Mouse (Mus musculus) erythroid progenitor cell, adult 5-6 weeks (primary cell): ENCODE measurements around the gene Tmem30c. TPM values are rescaled to one million over a fixed set of nuclear protein-coding genes. Genes with fewer than 3 reads are reported as not detected.

ENCODE experiments used
- ATAC-seq: replicated peaks from 2 replicates; pipeline ENCODE4 v1.8.0; 2016; ENCODE audit warnings: moderate number of reproducible peaks, mild to moderate bottlenecking, moderate TSS enrichment, inconsistent platforms; ENCODE audit not compliant: poor library complexity, low FRiP score, severe bottlenecking
- total RNA-seq, 2 experiments: library from RNA; stranded (forward) in 1 of 2; stranded (reverse) in 1 of 2; fragments of 150-400 nt in 1 of 2; fragments of 186-747, 209-891 nt in 1 of 2; gene quantifications; 2 replicates each; pipeline versions ENCODE4 v1.2.3 to v1.2.4; 2015 to 2017; ENCODE audit warnings: low replicate concordance in 2 of 2

Gene Tmem30c
- not detected in 2 replicates for total RNA-seq (2015; ENCODE audit: low replicate concordance)
- not detected in 2 replicates for total RNA-seq (2017; ENCODE audit: low replicate concordance)

GRCm38 (mm10) chr16:57292765-57293164, at the start of gene Tmem30c:
TSS of gene Tmem30c (minus strand) at chr16:57292865.
- no peak for ATAC-seq

- no peak for ATAC-seq
Measured at GRCm38 (mm10) chr16:57340613-57340898, 47.9 kb upstream of the Tmem30c start.

DNA sequence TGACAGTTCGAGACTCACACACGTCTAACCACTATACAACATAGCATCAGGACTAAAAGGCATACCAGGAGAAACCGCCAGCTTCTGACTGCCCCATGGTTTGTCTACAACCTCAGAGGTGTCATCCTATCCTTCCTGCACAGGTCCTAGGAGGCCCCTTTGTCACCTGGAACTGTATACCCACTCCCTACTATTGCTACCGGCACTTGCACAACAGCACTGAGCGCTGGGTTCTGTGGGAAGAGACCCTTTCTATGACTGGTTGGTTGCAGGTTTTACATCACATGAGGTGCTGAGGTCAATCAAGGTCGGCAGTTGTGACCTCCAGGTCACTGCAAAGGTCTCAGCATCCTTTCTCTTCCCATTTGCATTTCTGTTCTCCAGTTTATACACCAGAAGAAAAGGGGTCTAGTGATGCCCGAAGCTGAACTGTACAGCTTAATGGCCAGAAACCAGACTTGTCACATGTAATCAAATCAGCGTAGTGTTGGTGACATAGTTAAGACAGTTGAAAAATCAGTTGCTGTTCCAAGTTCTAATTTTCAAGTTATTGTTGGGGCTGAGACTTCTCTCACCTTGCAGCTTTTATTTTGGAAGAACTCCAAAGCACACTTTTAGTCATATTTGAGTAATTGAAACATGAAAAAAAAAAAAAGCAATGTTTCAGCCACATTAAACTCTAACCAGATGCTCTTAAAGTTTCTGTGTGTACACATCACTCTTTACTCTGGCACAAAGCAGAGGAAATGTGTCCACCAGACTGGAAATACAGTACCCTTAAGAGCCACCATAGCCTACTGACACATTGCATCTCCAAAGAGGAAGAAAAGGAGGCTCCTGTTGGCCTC, 47.3 kb upstream of the Tmem30c start:
- ATAC-seq: no peak

- no peak for ATAC-seq
Measured at GRCm38 (mm10) chr16:57336770-57337423, 44.2 kb upstream of the Tmem30c start.

DNA sequence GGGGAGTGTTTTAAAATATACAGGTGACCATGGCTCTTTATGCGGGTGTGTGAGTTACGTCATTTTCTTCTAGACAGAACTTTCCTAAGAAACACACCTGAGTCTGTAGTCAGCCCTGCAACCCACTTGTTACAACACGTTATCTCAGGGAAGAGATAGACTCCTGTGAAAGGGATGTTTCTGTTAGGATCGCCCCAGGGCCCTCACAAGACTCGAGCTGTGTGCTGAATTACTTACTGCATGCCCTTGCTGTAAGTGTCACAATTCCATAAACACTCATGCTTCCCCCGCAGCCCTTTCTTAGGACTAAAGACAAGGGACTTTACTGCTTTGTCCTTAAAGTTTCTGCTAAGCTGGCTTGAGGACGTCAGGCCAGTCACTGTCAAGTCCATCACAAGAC, 39.6 kb upstream of the Tmem30c start:
- ATAC-seq: no peak

DNA sequence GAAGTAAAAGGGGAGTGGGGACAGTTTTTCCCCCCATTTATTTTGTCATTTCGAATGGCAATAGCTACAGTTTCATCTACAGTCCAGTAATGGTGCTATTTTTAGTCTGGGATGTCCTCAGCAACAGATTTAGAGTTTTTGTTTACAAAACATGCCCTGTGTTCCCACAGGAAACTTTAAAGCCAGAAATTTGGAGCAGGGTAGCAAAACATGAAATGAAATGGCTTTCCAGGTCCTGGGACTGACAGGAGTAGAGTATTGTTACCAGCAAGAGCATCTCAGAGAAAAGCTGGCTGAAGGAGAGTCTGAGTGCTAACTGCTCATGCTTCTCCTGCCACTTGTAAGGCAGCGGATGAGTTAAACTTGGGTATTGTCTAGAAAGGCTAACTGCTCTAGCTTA, 37.4 kb upstream of the Tmem30c start:
- no peak for ATAC-seq

DNA sequence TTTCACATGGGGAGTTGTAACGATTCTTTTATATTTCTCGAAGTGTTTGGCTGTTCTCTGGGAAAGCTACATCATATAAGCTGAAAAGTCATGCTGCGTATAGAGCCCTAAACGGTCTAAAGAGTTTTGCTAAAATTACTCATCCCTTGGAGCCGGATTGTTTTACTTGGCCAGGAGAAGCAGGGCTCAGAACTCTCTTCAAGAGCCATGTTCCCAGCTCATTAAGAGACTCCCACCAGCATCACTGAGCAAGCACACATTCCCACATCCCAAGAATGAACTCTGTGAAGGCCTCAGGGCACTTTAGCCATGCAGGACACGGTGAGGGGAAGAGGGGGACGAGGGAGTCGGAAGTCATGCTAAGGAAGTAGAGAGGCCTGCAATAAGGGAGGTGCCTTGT, 36.4 kb upstream of the Tmem30c start:
- no peak for ATAC-seq

DNA sequence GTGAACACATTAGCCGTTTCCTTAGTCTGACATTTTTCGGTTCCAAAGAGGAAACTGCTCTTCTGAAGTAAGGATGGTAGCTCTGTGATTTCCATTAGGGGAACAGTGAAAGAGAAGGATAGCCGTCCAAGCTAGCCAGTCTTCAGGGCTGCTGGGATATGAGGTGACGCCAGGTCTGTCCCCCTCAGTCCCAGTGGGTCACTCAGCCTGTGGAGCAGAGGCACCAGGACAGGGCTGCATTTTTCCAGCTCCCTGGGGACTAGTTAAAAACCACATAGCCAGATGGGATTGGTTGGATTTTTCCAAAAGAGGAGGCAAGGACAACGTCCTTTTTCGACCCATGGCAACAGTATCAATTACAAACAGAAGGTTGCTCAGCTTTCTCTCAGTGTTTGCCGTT, 34.3 kb upstream of the Tmem30c start:
- no peak for ATAC-seq

GRCm38 (mm10) chr16:57319284-57320124, 26.8 kb upstream of the Tmem30c start:
- ATAC-seq: no peak

GRCm38 (mm10) chr16:57318637-57319125, 26.0 kb upstream of the Tmem30c start:
- ATAC-seq: no peak

GRCm38 (mm10) chr16:57317882-57318636, 25.4 kb upstream of the Tmem30c start:
- no peak for ATAC-seq

DNA sequence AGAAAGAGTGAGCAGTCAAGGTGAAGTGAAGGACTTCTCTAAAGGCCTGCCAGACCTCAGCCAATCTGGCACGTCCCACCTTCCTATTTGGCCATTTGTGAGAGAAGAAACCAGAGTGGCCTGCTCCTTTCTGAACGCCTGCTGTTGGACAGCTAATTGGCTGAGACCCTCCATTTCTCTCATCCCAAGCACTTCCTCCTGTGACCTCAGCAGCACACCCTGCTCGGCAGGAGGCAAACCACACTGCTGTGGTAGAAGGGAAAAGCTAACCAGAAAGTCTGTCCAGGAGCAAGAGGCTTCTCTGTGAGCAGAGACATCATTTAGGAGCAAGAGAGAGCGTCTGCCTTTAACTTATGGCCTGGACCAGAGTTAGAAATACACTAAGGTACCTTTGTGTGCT, 24.5 kb upstream of the Tmem30c start:
- no peak for ATAC-seq

DNA sequence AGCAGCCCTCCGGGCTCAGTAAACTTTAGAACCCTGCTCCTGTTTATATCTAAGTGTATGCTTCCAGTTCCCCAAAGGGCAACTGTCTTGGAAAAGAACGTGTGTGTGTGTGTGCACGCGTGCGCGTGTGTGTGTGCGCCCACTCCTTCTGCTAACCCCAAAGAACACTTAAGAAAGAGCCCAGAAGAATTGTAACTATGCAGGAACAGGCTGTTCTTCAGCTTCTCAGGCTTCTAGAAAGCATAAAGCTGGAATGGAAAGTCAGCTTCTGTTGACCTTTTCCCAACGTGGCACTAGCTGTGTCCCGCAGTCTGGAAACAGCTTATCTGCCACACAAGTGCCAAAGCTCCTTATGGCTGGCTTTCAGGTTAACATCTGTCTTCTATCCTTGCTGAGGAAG, 22.4 kb upstream of the Tmem30c start:
- no peak for ATAC-seq

- no peak for ATAC-seq
Measured at GRCm38 (mm10) chr16:57314236-57314635, 21.6 kb upstream of the Tmem30c start.

DNA sequence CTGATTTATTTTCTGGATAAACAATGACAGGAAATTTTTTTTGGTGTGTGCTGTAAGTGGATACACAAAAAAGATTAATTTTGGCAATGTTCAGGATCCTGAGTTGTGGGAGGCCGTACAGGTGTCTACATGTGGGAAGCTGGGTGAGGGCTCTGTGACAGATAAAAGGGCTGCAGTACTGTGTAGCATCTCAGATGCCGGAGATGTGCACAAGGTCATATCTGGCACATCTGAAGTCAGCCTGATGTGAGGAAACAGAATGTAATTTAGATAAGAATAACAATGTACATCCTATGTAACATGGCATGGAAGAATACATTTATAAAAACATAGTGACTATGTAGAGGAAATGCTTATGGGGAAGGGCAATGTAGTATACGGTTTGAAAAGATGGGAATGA, 20.8 kb upstream of the Tmem30c start:
- no peak for ATAC-seq

DNA sequence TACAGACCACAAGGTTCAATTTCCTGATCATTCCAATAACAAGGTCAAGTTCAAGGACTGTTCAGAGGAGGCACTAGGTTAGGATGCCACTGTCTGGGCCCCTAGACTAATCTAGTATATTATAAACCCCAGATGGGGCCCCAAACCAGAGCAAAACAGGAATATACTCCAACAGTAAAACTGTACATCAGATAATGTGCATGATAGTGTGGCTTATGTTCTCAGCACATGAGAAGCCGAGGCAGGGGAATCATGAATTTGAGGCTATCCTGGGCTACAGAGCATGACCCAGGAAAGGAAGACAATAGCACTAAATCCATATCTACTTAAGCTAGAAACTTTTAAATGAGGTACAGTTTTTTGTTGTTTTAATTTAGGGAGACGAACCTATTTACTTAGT, 19.5 kb upstream of the Tmem30c start:
- no peak for ATAC-seq

- ATAC-seq: no peak
Measured at GRCm38 (mm10) chr16:57305463-57305862, 12.8 kb upstream of the Tmem30c start.

DNA sequence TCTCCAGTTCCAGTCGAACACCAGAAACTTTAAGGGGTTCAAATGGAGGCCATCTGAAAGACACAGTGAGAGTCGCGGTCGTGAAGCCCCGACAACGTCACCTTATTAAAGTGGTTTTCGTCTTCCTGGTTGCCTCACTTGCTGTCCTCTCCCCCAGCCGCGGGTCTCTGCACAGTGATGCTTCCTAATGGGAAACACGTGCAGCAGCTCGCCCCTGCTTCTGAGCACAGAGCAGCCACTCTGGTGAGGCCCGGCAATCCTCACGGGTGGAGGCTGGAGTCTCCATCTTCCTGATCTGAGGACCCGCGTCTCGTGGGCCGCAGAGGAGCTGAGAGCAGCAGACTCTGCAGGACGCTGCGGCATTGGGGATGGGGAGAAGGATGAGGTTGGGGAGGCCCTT, 11.1 kb upstream of the Tmem30c start:
- ATAC-seq: no peak

DNA sequence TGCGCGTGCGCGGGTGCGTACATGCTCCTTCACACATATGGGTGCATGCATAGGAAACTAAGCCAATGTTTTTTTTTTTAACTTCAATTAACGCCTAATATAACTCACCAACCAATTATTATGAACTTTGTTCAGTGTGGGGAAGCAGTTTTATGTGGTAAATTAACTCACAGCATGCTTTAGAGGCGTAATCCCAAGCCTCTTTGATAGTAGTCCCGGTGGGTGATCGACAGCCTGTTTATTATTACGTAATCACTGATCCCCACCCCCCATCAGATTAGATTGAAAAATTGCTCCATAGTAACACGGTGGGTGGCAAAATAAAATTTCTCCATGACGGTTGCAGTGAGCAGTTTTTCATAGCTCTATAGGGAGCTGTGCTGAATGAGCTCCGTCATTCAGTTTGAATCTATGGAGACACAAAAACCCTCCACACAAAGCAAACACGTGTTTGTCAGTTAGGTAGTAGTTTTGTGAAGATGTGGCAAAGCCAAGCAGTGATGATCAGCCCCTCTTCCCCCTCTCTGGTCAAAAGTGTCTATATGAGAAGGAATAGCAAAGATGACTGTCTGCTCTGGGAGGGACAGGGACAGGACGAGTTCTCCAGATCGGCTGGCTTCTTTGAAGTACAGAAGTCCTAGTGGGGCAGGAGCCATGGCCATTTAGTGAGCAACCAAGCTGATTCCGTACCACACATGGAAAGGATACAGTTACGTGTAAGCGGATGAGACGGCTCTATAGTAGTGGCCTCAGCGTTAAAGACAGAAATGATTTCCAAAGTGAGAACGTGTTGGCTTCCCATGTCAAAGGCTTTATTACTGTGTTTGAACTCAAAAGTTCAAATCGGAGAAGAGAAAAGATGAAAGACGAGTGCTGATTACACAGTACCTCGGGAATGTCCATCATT, 10.4 kb upstream of the Tmem30c start:
- ATAC-seq: no peak
